Mouse (Mus musculus) thymus, postnatal 36 days (tissue): ENCODE measurements around the gene Hoxb2.

ENCODE experiments used
- DNase-seq, 2 experiments: peaks; one replicate each; pipeline ENCODE4 v3.0.0; 2022; ENCODE audit warnings: mixed read lengths in 2 of 2

The Hoxb2 gene

GRCm38 (mm10) chr11:96316696-96317607 is 33.4 kb upstream of the Hoxb2 start:
- DNase-seq: no peak

GRCm38 (mm10) chr11:96317608-96318367 is 32.5 kb upstream of the Hoxb2 start, which contains the start of gene Hoxb4:
Hoxb4 (plus strand) TSS chr11:96318267.
- no peak for DNase-seq

GRCm38 (mm10) chr11:96318368-96319070 is 31.8 kb upstream of the Hoxb2 start:
- peak; percentile 48 to 58 for DNase-seq

GRCm38 (mm10) chr11:96319071-96319902 is 31.0 kb upstream of the Hoxb2 start:
- DNase-seq: no peak

- DNase-seq: no peak
Measured at GRCm38 (mm10) chr11:96319910-96320309, 30.4 kb upstream of the Hoxb2 start.

GRCm38 (mm10) chr11:96320688-96321087 is 29.6 kb upstream of the Hoxb2 start:
- DNase-seq: no peak

- DNase-seq: no peak
Measured at GRCm38 (mm10) chr11:96321846-96322245, 28.5 kb upstream of the Hoxb2 start.

GRCm38 (mm10) chr11:96322738-96323137 is 27.6 kb upstream of the Hoxb2 start:
- DNase-seq: no peak

GRCm38 (mm10) chr11:96323154-96323553 is 27.2 kb upstream of the Hoxb2 start, which contains the start of gene Hoxb3:
Hoxb3 (plus strand) TSS chr11:96323326.
- no peak for DNase-seq

GRCm38 (mm10) chr11:96324125-96324524 is 26.2 kb upstream of the Hoxb2 start:
- DNase-seq: no peak

GRCm38 (mm10) chr11:96324965-96325364 is 25.4 kb upstream of the Hoxb2 start:
- DNase-seq: no peak

GRCm38 (mm10) chr11:96325747-96326212 is 24.5 kb upstream of the Hoxb2 start:
- DNase-seq: no peak

- DNase-seq: no peak
Measured at GRCm38 (mm10) chr11:96326705-96327104, 23.6 kb upstream of the Hoxb2 start.

- no peak for DNase-seq
Measured at GRCm38 (mm10) chr11:96327122-96327521, 23.2 kb upstream of the Hoxb2 start.

GRCm38 (mm10) chr11:96327750-96328149 is 22.6 kb upstream of the Hoxb2 start:
- no peak for DNase-seq

- no peak for DNase-seq
Measured at GRCm38 (mm10) chr11:96328605-96329004, 21.7 kb upstream of the Hoxb2 start.

- no peak for DNase-seq
Measured at GRCm38 (mm10) chr11:96332105-96332504, 18.2 kb upstream of the Hoxb2 start.

GRCm38 (mm10) chr11:96332618-96333032 is 17.7 kb upstream of the Hoxb2 start:
- DNase-seq: no peak

GRCm38 (mm10) chr11:96333241-96334001 is 16.9 kb upstream of the Hoxb2 start:
- no peak for DNase-seq

GRCm38 (mm10) chr11:96334002-96334364 is 16.3 kb upstream of the Hoxb2 start:
- DNase-seq: no peak

- no peak for DNase-seq
Measured at GRCm38 (mm10) chr11:96334998-96335397, 15.3 kb upstream of the Hoxb2 start.
